Mouse (Mus musculus): Measurements from ENCODE around the gene Olfr1256.

The Olfr1256 gene

GRCm38 (mm10) chr2:89841455-89841854 lies at the start of gene Olfr1256:
TSS of gene Olfr1256 (minus strand) at chr2:89841555.
- no peak for DNase-seq (ENCODE audit: low spot score in 2 of 2)

GRCm38 (mm10) chr2:89878137-89878536 lies 36.8 kb upstream of the Olfr1256 start, which contains the start of gene Olfr1257:
TSS of gene Olfr1257 (plus strand) at chr2:89878437.
- DNase-seq (ENCODE audit: low spot score in 2 of 2) = no peak

GRCm38 (mm10) chr2:89849230-89849629 lies 7.9 kb upstream of the Olfr1256 start:
- no peak for DNase-seq (ENCODE audit: low spot score in 2 of 2)

DNA sequence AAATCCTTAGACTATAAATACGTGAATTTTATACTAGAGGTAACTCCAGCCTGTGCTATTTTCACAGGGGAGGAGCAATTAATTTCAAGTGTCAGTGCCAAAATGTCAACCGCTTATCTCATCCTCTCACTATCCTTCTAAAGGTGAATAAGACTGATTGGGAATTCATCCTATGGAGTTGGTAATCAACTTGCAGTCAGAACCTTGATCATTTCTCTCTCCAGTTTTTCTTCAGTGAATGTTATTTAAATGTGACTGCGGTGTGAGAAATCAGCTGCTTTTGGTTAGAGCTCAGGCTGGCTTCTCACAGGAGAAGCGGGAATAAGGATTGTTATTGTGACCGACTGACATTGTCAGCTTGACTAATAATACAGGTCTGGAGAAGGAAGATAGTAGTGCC lies 6.8 kb upstream of the Olfr1256 start, which contains the start of gene Olfr48:
TSS of gene Olfr48 (minus strand) at position 101 of the 400 bp plus-strand sequence.
- DNase-seq (ENCODE audit: low spot score in 2 of 2) = no peak

- no peak for DNase-seq (ENCODE audit: low spot score in 2 of 2)
Measured at GRCm38 (mm10) chr2:89820216-89820615, 21.1 kb downstream of the Olfr1256 start.

DNA sequence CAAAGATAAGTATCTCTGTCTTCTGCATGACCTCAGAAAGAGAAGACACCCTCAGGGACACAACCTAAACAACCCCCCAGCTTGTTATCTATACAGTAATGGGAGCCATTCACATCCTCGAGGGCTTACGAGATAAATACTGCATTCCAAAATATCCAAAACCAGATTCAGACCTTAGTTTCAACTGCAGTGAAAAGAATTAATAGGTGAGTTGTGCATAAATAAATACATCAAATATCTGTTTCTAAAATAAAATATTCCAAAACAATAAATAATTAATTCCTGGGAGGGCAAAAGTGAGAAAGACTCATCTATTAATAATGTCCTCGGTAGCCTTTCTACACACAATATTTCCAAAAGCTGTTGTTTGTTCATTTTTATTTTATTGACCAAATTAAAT lies 29.6 kb downstream of the Olfr1256 start, which contains the start of gene Olfr1255:
TSS of gene Olfr1255 (plus strand) at position 301 of the 400 bp plus-strand sequence.
- DNase-seq (ENCODE audit: low spot score in 2 of 2) = no peak

DNA sequence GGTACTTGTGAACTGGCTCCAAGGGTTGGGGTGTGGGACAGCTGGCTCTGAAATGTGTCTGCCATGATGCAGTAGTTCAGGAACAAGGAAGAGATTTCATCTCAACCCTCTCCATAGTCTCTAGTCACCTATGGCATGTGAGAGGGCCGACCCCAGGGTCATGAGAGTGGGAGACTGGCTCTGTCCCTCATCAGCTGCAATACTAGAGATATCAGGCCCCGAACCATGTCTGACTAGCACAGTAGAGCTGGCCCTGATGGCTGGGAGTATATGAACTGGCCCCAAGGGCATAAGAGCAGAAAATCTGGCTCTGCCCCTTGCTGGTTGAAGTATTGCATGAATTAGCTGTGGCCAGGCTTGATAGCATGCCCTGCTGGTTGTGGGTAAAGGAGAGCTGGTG lies 30.6 kb downstream of the Olfr1256 start:
- DNase-seq (ENCODE audit: low spot score in 2 of 2) = no peak

DNA sequence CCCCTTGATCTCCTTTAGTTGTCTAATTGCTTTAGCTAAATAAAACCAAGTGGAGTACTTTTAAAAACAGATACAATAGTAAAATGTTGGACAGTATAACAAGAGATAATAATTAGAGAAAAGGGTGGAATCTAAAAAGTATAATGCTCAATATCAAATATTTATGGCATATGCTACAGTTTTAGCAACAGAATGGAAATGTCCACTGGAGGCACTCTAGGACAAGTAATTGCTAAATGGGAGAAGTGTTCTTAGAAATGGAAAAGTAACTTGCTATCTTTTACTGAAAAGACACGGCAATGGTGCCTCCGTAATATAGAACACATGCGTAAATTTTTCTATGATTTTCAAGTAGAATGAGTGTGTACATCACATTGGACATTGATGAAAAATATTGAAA lies 41.8 kb downstream of the Olfr1256 start:
- no peak for DNase-seq (ENCODE audit: low spot score in 2 of 2)

GRCm38 (mm10) chr2:89793519-89793918 lies 47.8 kb downstream of the Olfr1256 start, which contains the start of gene Olfr1254:
TSS of gene Olfr1254 (minus strand) at chr2:89793619.
- no peak for DNase-seq (ENCODE audit: low spot score in 2 of 2)
